Comparison of ENCODE assay signal across 12 mouse cellular contexts in genomic region chr15:99248972-99249371, GRCm38 (mm10). TPM values are rescaled to one million over a fixed set of nuclear protein-coding genes. Genes with fewer than 3 reads are reported as not detected.
DNase-seq lines count a peak whose midpoint lies in the region; ATAC-seq and TF ChIP-seq lines count a peak whose summit lies in the region.
"Had no signal": no experiment of that assay in that cellular context is flagged by ENCODE, and none has a peak within 500 bp of the region (broad histone marks: within the 10 kb centered on the region; RNA-seq: fewer than 3 reads in every experiment).

No protein-coding gene starts in this region.

- no peak overlapping the region for H3K4me2 ChIP-seq in midbrain, embryonic 11.5 days

- H3K4me3 ChIP-seq in heart, embryonic 10.5 days, result peak overlapping the region; percentile 37
- peak overlapping the region; percentile 3; the same call in 1 of the 2 replicates for H3K4me3 ChIP-seq in left cerebral cortex, adult 2 months
- no peak overlapping the region for H3K4me3 ChIP-seq in midbrain, embryonic 11.5 days (ENCODE audit: low read depth, low read length)
- H3K4me3 ChIP-seq: megakaryocyte, embryonic 14.5 days had no signal

- peak overlapping the region; percentile 87 for H3K27ac ChIP-seq in heart, embryonic 10.5 days
- H3K27ac ChIP-seq in left cerebral cortex, adult 2 months, result peak overlapping the region; percentile 90
- no peak overlapping the region for H3K27ac ChIP-seq in midbrain, embryonic 11.5 days (ENCODE audit: low read depth, low read length)

- ATAC-seq in midbrain, embryonic 11.5 days (ENCODE audit: low FRiP score), result no peak
- ATAC-seq: hindbrain, embryonic 16.5 days; Patski had no signal

- peak; percentile 9 for TF ChIP-seq CTCF in left cerebral cortex, adult 2 months (IDR thresholded peaks at IDR 0.05)

- 35% methylated on average over 9 of the region's 9 CpGs for WGBS in heart, embryonic 10.5 days
- WGBS in midbrain, embryonic 11.5 days, result 92% methylated on average over 9 of the region's 9 CpGs

- H3K9me3 ChIP-seq in heart, embryonic 10.5 days, result no peaks in the 10 kb centered on the region
- no peaks in the 10 kb centered on the region for H3K9me3 ChIP-seq in midbrain, embryonic 11.5 days (ENCODE audit: control insufficient read depth, low read length)
- H3K9me3 ChIP-seq: megakaryocyte, embryonic 14.5 days had no signal

- peaks cover 44% of the 10 kb centered on the region for H3K4me1 ChIP-seq in heart, embryonic 10.5 days
- peaks cover 3% of the 10 kb centered on the region for H3K4me1 ChIP-seq in midbrain, embryonic 11.5 days (ENCODE audit: control insufficient read depth, insufficient read depth, low read length)

- no peak overlapping the region for H3K9ac ChIP-seq in midbrain, embryonic 11.5 days (ENCODE audit: low read length)

- no peaks in the 10 kb centered on the region for H3K27me3 ChIP-seq in heart, embryonic 10.5 days (ENCODE audit: insufficient read depth, poor library complexity, severe bottlenecking)
- no peaks in the 10 kb centered on the region for H3K27me3 ChIP-seq in midbrain, embryonic 11.5 days (ENCODE audit: control insufficient read depth, insufficient read depth, low read length)
- H3K27me3 ChIP-seq: megakaryocyte, embryonic 14.5 days; Patski had no signal

- peak; percentile 74 for DNase-seq in layer of hippocampus, adult 11-12 months (ENCODE audit: low spot score)
- DNase-seq in layer of hippocampus, adult 9-10 months (ENCODE audit: low spot score), result no peak
- peak; percentile 91 for DNase-seq in heart, embryonic 10.5 days (ENCODE audit: low spot score)
- DNase-seq in left cerebral cortex, adult 2 months (ENCODE audit: extremely low spot score in 1 of 2, low spot score in 2 of 2), result peak; percentile 72 to 73
- DNase-seq in testis, postnatal 14 days (ENCODE audit: low spot score), result peak; percentile 53
- DNase-seq in urinary bladder, postnatal 4 days (ENCODE audit: low spot score in 2 of 2), result no peak
- no peak for DNase-seq in retina, embryonic 14.5 days (ENCODE audit: low spot score)
- no peak for DNase-seq in midbrain, embryonic 11.5 days (ENCODE audit: low spot score, missing footprints)

- intact Hi-C loops in left cerebral cortex, adult 2 months (cut with DNase I), result loop anchor here (1.0 kb wide), 1 partner anchor 24 kb away; no protein-coding TSS in a partner anchor

- peaks cover 58% of the 10 kb centered on the region for H3K36me3 ChIP-seq in heart, embryonic 10.5 days
- peaks cover 15% of the 10 kb centered on the region for H3K36me3 ChIP-seq in midbrain, embryonic 11.5 days (ENCODE audit: control insufficient read depth, insufficient read depth, low read length)

RNA-seq across cellular contexts. Expression of gene Mcrs1, which starts 2.8 kb away (rescaled TPM):
- polyA plus RNA-seq in heart, embryonic 10.5 days (2016; fragmentation: Nextera tagmentation; extraction: Ambion mirVana), result 174 and 196 TPM in 2 replicates
- 10 to 100 TPM; 77.3 to 81.0 TPM for total RNA-seq in left cerebral cortex, adult 2 months (2021)
- 189 and 193 TPM in 2 replicates for polyA plus RNA-seq in midbrain, embryonic 11.5 days (2014; fragmentation: Nextera tagmentation; extraction: Ambion mirVana)

RNA-seq across cellular contexts. Expression of gene Kcnh3, which starts 24.3 kb away (rescaled TPM):
- polyA plus RNA-seq in heart, embryonic 10.5 days (2016; fragmentation: Nextera tagmentation; extraction: Ambion mirVana), result 0.27 and 0.28 TPM in 2 replicates
- 100 to 1,000 TPM; 174 to 180 TPM for total RNA-seq in left cerebral cortex, adult 2 months (2021)
- polyA plus RNA-seq in midbrain, embryonic 11.5 days (2014; fragmentation: Nextera tagmentation; extraction: Ambion mirVana), result 0.04 and 0.07 TPM in 2 replicates

RNA-seq across cellular contexts. Expression of gene Prpf40b, which starts 45.9 kb away (rescaled TPM):
- 40.0 and 54.7 TPM in 2 replicates for polyA plus RNA-seq in heart, embryonic 10.5 days (2016; fragmentation: Nextera tagmentation; extraction: Ambion mirVana)
- 100 to 1,000 TPM; 111 to 119 TPM for total RNA-seq in left cerebral cortex, adult 2 months (2021)
- polyA plus RNA-seq in midbrain, embryonic 11.5 days (2014; fragmentation: Nextera tagmentation; extraction: Ambion mirVana), result 41.5 and 41.6 TPM in 2 replicates

RNA-seq across cellular contexts. Expression of gene Fam186b, which starts 46.7 kb away (rescaled TPM):
- polyA plus RNA-seq in heart, embryonic 10.5 days (2016; fragmentation: Nextera tagmentation; extraction: Ambion mirVana), result 0.19 and 0.37 TPM in 2 replicates
- total RNA-seq in left cerebral cortex, adult 2 months (2021), result 1 to 10 TPM; 1.3 to 1.8 TPM
- polyA plus RNA-seq in midbrain, embryonic 11.5 days (2014; fragmentation: Nextera tagmentation; extraction: Ambion mirVana), result 0.19 TPM in 1 of 2 replicates, not detected in the other
- total RNA-seq: neutrophil, adult 5-6 weeks had no signal

Comparison
In these comparisons a context has a peak if more than half of its experiments do, and no peak if none do; other contexts are left out.
1. DNase-seq: peak in layer of hippocampus, adult 11-12 months (single experiment), heart, embryonic 10.5 days (single experiment), left cerebral cortex, adult 2 months (2 of 2) and testis, postnatal 14 days (single experiment); none in layer of hippocampus, adult 9-10 months (single experiment), urinary bladder, postnatal 4 days (0 of 2), retina, embryonic 14.5 days (single experiment) and midbrain, embryonic 11.5 days (single experiment).